Mouse (Mus musculus) adrenal gland, postnatal 36 days (tissue): ENCODE results near the gene Rbbp7. TPM values are rescaled to one million over a fixed set of nuclear protein-coding genes. Genes with fewer than 3 reads are reported as not detected.

ENCODE experiments used
- DNase-seq, 2 experiments: peaks; one replicate each; pipeline ENCODE4 v3.0.0; 2021; ENCODE audit warnings: mixed read lengths in 1 of 2
- long read RNA-seq, 2 experiments: library from polyadenylated mRNA; stranded (forward); transcript quantifications; one replicate each; pipeline ENCODE4 v2.0.0; 2021; ENCODE audit warnings: borderline sequencing depth in 2 of 2
- total RNA-seq, 2 experiments: library from RNA; stranded (reverse); gene quantifications; 2 replicates each; pipeline ENCODE4 v1.2.3; 2021

Gene Rbbp7
- 100 to 1,000 TPM; 169 to 183 TPM for total RNA-seq
- long read RNA-seq, experiment 1, transcript Rbbp7-201 (12 exons, 2,244 nt): major isoform, 280 of 298 reads
- long read RNA-seq, experiment 1, partial matches to known transcripts: 5 of 298 reads
- long read RNA-seq, experiment 1, other reads (novel, unspliced or antisense): 11 of 298 reads
- long read RNA-seq, experiment 2, transcript Rbbp7-201 (12 exons, 2,244 nt): major isoform, 61 of 67 reads
- long read RNA-seq, experiment 2, partial matches to known transcripts: 3 of 67 reads
- long read RNA-seq, experiment 2, other reads (novel, unspliced or antisense): 2 of 67 reads

- peak; percentile 92 to 93 for DNase-seq
Observed at GRCm38 (mm10) chrX:162760115-162760942, at the start of gene Rbbp7. Rbbp7 (plus strand) TSS chrX:162760402.

- DNase-seq: peak; percentile 54 to 67
Observed at GRCm38 (mm10) chrX:162717837-162718236, 42.4 kb upstream of the Rbbp7 start.

- DNase-seq: peak; percentile 22 to 61
Observed at GRCm38 (mm10) chrX:162719615-162720014, 40.6 kb upstream of the Rbbp7 start.

- DNase-seq: peak in 1 of 2 experiments; percentile 37
Observed at GRCm38 (mm10) chrX:162727367-162727777, 32.8 kb upstream of the Rbbp7 start.

- DNase-seq: no peak
Observed at GRCm38 (mm10) chrX:162727795-162728194, 32.4 kb upstream of the Rbbp7 start.

GRCm38 (mm10) chrX:162728228-162728627 is 32.0 kb upstream of the Rbbp7 start:
- DNase-seq: no peak

- DNase-seq: no peak
Observed at GRCm38 (mm10) chrX:162730031-162730430, 30.2 kb upstream of the Rbbp7 start.

DNA sequence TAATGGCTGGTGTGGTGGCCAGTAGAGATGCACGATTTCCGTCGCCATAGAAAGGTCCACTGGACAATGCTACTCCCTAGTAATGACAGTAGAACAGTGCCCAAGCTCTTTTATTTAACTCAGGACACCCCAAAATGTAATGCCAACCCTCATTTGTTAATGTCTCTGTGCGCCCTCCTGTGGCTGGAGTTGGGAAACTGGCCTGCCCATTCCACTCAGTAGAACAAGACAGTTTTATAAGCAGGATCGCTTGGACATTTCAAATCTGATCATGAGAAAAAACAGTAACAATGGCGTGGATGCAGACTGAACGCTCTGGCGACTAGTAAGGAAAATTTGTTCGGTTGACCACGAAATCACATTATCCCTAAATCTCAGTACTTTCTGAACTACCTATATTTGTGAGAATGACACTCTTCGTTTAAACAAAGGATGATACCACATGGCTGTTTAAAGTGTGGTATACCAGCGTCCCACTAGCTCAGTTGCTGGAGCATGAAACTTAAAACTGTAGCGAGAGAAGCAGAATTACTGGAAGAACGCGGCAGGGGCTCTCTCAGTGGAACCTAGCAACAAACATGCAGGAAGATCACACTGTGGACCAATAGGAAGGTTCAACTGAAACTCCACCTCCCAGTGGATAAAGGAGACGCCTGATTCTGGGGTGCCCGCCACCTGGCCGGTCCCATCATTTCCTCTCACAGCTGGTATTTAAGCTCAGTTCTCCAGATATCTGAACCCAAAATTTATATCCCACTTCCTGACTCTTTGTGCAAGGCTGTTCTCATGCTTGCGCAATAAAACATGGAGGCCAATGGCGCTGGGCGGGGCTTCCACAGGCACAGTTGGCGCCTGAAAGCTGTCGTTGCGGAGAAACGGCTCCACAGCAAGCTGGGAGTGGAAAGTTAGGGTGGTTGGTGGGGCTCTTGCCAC is 24.9 kb upstream of the Rbbp7 start:
- peak; percentile 71 to 73 for DNase-seq

DNA sequence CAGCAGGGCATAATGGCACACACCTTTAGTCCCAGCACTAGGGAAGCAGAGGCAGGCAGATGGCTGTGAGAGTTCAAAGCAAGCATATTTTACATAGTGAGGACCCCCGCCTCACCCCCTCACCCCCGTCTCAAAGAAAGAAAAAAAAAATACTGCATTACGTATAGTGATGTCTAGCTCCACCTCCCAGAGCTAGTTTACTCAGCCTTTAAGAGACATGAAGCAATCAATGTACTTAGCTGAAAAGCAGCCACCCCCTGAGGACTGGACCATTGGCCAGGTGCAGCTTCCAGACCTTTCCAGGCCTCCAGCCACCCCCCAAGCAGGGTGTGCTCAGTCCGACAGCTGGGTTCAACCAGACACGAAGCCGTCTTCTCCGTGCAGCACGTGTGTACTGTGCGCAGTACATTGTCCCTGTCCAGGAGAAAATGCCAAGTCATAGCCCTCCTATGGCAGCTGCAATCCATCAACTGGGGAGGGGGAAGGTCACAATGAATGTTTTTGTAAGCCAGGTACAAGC is 24.0 kb upstream of the Rbbp7 start:
- DNase-seq: peak; percentile 19 to 35

- DNase-seq: no peak
Observed at GRCm38 (mm10) chrX:162748696-162749420, 11.3 kb upstream of the Rbbp7 start.

GRCm38 (mm10) chrX:162752418-162752817 is 7.8 kb upstream of the Rbbp7 start:
- no peak for DNase-seq

DNA sequence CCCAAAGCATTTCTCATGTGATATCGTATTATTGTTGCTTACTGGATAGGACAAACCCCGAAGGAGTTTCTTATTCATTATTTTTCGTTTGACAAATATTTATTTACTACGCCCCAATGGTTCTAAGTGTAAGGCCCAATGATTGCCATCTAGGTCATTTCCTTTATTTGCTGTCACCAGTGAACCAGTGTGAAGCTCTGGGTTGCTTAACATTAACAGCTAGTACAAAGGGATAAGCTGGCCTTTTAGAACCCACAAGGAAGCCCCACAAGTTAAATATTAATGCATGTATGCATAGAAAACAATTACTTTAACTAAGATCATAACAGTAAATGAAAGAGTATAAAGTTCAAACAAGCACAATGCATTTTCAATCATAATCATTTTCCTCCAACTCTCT is 5.9 kb upstream of the Rbbp7 start:
- DNase-seq: no peak

DNA sequence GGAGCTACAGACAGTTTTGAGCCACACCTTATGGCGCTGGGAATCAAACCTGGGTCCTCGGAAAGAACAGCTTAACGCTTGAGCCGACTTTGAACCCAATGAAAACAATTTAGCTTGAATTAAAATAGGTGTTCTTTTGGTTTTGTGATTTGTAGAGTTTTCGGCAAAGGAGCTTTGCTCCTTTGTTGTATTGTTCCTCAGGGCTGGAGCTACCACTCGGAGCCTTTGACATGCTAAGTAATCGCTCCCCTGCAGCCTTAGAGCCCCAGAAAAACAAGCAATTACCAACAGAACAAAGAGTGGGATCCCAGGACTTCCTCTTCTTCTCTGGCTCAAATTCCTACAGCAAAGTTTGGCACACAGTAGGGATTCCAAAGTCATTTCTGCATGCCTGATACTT is 4.1 kb upstream of the Rbbp7 start:
- DNase-seq: no peak

- DNase-seq: peak in 1 of 2 experiments; percentile 27
Observed at GRCm38 (mm10) chrX:162759251-162760114, 719 bp upstream of the Rbbp7 start.

- DNase-seq: peak in 1 of 2 experiments; percentile 46
Observed at GRCm38 (mm10) chrX:162760958-162761515, 835 bp downstream of the Rbbp7 start.

DNA sequence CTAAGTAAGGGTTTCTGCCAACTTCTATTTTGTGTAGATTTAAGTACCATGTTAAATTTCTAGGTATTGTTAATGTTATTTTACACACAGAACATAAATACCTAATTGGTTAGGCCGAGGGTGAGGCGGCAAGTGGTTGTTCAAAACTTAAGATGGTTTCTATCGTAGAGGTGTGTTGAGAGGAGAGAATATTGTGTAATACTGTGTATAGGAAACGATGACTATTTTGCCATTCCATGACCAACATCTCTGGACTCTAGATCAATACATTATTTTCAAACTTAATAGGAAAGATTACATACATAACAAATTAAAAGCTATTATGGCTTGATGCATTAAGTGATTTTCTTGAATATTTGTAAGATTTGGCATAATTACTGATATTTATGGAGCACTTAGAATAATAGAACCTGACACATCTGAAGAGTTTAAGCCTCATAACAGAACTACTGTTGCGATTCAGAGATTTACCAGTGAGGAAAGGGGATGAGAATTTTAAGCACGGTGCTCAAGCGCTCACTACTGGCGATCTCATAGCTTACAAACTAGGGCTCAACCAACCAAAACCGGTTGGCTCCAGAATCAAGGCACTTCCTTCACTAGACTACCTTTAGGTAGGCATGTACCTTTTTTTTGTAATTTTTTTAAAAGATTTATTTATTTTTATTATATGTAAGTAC is 1.7 kb downstream of the Rbbp7 start:
- DNase-seq: no peak

- no peak for DNase-seq
Observed at GRCm38 (mm10) chrX:162770726-162771125, 10.5 kb downstream of the Rbbp7 start.

DNA sequence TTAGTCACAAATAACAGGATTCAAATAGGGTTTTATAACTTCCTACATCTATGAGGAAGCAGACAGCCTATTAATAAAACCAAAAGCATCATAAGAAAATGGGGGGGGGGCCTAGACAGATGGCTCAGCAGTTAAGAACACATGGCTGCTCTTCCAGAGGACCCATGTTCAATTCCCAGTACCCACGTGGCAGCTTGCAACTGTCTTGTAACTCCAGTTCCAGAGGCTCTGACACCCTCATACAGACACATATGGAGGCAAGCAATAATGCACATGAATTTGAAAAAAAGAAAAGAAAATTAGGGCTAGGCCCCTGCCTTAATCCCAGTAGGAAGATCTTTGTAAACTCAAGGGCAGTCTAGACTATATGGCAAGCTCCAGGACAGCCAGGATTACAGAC is 28.2 kb downstream of the Rbbp7 start:
- DNase-seq: no peak

DNA sequence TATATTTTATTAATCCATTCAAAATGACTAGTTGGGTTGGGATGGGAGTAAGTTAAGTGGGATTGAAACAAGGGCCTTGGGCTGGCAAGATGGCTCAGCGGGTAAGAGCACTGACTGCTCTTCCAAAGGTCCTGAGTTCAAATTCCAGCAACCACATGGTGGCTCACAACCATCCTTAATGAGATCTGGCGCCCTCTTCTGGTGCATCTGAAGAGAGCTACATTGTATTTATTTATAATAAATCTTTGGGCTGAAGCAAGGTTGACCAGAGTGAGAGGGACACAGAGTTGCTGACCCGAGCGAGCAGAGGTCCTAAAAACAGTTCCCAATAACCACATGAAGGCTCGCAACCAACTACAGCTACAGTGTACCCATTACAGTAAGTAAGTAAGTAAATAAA is 31.2 kb downstream of the Rbbp7 start:
- peak in 1 of 2 experiments; percentile 8 for DNase-seq
